Mouse (Mus musculus) ES-E14 (cell line): ENCODE measurements around the gene Tnnc1.

Experiments
- CHD2 ChIP-seq: IDR thresholded peaks from 2 replicates; pipeline ENCODE4 v1.6.1; 2014; ENCODE audit warnings: mild to moderate bottlenecking, low read depth, low read length, inconsistent platforms
- ZC3H11A ChIP-seq: IDR thresholded peaks from 2 replicates; pipeline ENCODE4 v1.6.1; 2012; ENCODE audit warnings: low read depth, mild to moderate bottlenecking, inconsistent platforms, low read length, borderline replicate concordance

DNA sequence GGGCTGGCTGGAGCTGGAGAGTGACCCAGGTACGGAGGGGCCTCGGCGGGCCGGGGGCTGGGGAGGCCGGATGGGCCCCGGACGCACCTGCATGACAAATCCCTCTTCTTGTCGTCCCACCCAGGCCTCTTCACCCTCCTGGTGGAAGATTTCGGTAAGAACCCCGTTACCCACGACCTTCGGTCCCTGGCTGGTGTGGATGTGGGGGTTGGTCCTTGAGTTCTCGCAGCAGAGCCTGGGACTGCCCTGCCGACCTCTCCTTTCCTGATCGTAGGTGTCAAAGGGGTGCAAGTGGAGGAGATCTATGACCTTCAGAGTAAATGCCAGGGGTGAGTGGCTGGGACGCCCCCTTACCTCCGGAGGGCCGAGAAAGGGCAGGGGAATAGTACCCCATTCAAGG, 43.5 kb downstream of the Tnnc1 start:
- TF ChIP-seq ZC3H11A (no peak), CHD2 (no peak)
